Mouse (Mus musculus) embryo, embryonic 11 days (tissue): Measurements from ENCODE around the gene Xrcc3.
A peak's percentile ranks its signal among the peaks of the same experiment; 100 is the strongest.

Experiments used
- DNase-seq: peaks from one replicate; pipeline ENCODE4 v3.0.0-alpha.2; 2015

Gene Xrcc3

DNA sequence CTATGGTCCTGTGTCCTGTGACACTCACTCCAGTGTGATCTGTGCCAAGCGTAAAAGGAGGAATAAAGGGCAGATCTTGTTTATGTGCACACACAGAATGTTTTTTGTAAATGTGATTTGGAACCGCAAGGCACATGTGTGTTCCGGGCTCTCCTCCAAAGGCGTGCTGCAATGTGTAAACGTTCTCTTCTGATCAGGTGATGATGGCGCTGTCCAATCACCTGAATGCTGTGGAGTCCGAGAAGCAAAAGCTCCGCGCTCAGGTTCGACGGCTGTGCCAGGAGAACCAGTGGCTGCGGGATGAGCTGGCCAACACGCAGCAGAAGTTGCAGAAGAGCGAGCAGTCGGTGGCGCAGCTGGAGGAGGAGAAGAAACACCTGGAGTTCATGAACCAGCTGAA, 39.5 kb downstream of the Xrcc3 start:
- no peak for DNase-seq

- DNase-seq = no peak
These were observed 43.0 kb downstream of the Xrcc3 start for GRCm38 (mm10) chr12:111770651-111771050.

GRCm38 (mm10) chr12:111769816-111770577, 43.7 kb downstream of the Xrcc3 start:
- DNase-seq = no peak

GRCm38 (mm10) chr12:111769306-111769705, 44.4 kb downstream of the Xrcc3 start:
- no peak for DNase-seq

GRCm38 (mm10) chr12:111768322-111768928, 45.2 kb downstream of the Xrcc3 start:
- no peak for DNase-seq

- peak; percentile 49 for DNase-seq
These were observed 47.1 kb downstream of the Xrcc3 start for GRCm38 (mm10) chr12:111766313-111767236.

- DNase-seq = no peak
These were observed 50.9 kb downstream of the Xrcc3 start for GRCm38 (mm10) chr12:111762620-111763280.

DNA sequence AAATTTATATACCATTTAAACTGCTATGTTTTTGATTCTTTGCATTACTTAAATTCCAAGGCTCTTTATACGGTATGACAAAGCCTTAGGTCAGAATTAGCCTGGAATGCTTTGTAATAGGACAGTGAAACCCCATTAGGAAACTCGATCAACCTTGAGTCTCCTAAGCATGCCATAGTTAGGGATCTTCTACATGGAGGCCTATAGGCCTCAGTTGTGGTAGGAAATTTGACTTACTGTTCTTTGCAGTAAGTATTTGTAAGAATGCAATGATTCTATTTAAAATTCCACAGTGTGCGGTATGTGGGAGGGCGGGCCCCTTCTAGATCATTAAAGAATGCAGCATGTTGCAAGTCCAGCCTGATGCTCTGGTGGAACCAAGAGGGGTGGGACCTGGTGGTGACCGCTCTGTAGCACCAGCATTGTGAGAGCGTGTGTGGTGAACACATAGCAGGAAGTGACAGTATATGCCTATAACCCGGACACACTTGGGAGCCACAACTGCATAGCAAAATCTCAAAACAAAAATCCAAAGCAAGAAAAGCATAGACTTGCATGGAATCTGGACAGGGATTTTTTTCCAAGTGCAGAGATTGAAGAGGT, 53.3 kb downstream of the Xrcc3 start:
- DNase-seq = no peak

DNA sequence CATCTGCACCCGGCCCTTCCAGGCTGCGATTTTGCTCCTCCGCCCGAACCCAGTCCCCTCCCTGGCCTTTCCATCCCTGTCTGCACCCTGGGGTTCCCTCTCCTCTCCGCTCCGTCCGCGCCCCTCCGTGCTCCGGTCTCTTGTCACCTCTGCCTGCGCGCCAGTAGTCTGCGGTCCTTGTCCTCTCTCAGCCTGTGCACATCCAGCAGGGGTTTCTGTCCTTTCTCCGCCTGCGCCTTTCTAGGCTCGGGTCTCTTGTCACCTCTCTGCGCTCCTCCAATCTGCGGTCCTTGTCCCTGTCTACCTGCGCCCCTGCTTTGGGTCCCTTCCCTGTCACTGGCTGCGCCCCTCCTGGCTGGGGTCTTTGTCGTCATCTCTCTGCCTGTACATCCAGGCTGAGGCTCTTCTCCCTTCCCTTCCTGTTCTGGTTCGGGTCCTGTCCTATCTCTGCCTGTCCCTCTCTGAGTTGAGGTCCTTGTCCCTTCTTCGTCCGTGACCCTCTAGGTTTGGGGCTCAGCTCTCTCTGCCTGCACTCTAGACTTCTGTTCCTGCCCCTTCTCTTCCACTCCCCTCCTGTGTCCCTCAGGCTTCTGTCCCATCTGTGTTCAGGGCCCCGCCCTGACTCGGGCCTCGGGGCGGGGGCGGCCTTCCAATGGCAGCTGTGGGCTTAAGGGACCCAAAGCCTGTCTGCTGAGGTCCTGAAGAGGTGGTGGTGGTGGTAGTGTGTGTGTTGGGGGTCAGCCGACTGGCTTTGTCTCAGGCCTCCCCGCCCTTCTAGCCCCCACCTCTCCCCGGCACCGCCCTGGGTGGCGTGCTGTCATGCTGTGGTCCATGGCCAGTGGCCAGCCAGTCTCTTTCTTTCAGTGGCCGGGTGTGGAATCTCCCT, 54.3 kb downstream of the Xrcc3 start:
- DNase-seq = peak; percentile 54

DNA sequence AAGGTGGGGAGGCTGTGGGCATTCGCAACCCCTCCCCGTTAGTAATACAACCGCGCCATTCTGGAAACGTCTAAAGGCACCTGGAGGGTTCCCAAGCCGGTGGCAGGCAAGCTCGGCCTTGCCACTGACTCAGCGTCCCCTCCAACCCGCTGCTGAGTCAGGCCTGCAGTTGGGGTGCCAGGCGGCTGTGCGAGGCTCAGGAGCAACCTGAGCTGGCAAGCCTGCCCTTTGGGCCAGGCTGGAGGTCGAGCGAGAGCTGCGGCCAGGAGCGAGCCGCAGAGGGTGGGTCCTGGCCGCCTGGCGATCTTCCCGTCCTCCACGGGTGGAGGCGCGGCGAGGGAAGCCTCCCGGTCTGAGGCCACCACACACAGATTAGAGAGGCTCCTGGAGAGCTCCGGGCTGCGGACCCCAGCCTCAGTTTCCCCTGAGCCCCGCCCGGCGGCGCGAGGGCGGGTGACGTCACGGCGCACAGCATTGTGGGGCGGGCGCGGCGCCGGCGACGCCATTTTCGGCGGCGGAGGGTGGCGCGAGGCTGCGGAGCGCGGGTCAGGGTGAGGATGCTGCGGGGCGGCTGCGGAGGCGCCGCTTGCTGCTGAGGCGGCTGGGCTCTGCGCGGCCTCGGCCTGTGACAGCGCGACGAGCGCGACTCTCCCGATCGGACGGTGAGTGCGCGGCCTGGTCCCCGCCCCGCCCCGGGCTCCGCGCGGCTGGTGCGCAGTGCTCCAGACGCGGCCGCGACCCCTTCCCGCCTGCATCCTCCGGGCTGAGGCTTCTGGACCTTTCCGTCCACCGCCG, 55.1 kb downstream of the Xrcc3 start, which contains the start of gene Klc1:
Gene Klc1 (plus strand): TSS at position 469 of the 795 bp plus-strand sequence.
- DNase-seq = peak; percentile 89

DNA sequence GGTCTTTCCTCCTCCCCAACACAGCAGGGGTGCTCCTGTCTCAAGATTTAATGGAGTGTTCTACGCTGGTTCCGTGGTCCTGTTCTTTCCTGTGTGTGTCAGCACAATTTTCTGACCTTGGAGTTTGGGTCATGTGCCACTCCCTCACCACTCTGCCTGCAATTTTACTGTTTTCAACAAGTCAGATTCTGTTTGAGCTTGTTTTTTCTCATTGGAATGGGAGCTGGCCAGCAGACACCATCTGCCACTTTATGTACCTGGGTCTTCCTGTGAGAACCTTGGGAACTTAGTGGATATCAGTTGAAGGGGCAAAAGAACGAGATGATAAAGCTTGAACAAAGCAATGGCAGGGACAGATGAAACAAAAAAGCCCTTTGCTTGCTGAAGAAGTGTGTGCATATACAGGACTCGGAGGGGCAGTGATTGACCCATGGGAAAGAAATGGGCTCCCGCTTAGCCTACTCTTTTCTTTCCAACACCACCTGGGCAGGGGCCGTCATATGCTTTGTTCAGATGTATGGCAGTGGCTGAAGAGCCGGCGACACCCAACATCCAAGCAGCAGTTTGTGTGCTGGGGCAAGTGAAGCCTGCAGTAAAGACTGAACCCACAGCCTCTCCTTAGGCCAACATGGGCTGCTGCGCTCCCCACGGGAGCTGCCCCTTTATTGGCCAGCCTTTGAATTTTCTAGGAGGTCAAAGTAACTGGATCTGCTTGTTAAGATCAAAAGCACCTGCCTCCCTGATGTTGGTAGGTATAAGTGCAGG, 55.9 kb downstream of the Xrcc3 start:
- peak; percentile 38 for DNase-seq

DNA sequence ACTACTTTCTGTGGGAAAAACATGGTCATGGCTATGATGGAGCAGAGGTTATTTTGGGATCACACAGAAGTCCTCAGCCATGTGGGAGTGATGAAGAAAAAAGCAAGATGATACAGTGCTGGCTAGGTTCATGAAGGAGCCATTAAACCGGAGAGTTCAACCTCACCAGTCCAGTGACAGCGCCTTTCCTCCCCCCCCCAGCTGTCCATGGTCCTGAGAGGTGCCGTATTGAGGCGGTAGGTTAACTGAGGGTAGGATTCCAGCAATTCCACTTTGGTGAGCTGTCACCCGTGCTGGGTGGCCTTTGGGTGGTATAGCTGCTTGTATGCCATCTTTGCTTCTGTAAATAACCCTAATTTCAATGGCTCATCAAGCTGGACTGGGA, 57.0 kb downstream of the Xrcc3 start:
- DNase-seq = no peak

DNA sequence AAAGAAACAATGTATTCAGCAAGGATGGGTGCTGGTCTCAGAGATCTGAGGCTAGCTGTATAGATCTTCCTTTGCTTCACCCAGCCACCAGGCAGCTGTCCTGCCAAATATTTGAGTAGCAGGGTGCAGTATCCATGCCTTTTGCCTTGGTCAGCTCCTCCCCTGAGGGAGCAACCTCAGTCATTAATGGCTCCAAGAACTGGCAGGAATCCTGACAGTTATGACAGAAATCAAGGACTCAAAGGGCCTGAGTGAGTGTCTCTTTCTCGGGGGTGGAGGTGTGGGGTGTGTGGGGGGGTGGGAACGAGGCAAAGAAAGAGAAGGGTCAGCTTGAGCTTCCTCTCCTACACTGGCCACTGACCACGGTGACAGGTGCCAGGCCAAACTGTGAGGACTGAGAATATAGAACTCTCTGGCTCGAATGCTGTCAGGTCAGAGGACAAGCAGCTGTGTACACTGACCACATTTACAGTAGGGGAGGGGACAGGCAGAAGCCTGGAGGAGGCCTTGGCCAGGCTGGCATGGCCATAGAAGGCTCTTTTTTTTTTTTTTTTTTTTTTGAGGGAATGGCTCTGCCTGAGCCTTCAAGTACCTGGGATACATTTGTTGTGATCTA, 57.5 kb downstream of the Xrcc3 start:
- DNase-seq = no peak

DNA sequence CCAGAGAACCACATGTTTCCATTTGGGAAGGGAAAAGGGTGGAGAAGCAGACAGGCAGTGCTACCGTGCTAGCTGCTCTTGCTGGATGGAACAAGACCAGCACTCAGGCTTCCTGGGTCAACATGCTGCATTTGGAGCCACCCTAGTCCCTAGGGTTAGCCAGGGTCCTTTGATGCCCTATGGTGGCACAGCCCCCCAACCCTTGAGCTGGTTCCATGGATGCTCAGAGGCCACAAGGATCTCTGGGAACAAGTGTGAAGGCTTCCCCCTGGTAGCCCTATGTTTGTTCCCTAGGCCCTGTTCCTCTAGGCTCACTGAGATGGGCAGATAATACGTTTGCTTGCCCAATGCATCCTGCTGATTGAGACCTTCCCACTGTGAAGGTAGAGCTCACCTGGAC, 58.4 kb downstream of the Xrcc3 start:
- no peak for DNase-seq

- DNase-seq = no peak
These were observed 59.0 kb downstream of the Xrcc3 start for GRCm38 (mm10) chr12:111754710-111755109.

- no peak for DNase-seq
These were observed 60.3 kb downstream of the Xrcc3 start for GRCm38 (mm10) chr12:111753347-111753746.
